Mouse (Mus musculus): ENCODE data around the gene Zfp207. TPM values are rescaled to one million over a fixed set of nuclear protein-coding genes. Genes with fewer than 3 reads are reported as not detected.
"Not testable (repeated sequence)": the region's sequence is repeated elsewhere in the genome, so short reads cannot be mapped to it uniquely, and the experiment has no call there.

Zfp207 gene
- polyA plus RNA-seq (2016; fragmentation: Nextera tagmentation; extraction: Ambion mirVana), result 244 and 296 TPM in 2 replicates

- no peaks in the 10 kb centered on the region for H3K9me3 ChIP-seq
- peak within 1 kb of the TSS; percentile 65 for H3K4me3 ChIP-seq
- H3K27ac ChIP-seq, result peak within 1 kb of the TSS; percentile 96
- H3K36me3 ChIP-seq, result peaks cover 34% of the 10 kb centered on the region
- DNase-seq (ENCODE audit: low spot score), result peak; percentile 97
- under 1% methylated on average over 33 of the region's 33 CpGs for WGBS
- peaks cover 34% of the 10 kb centered on the region for H3K4me1 ChIP-seq (replicated peaks)
- no peaks in the 10 kb centered on the region for H3K27me3 ChIP-seq (ENCODE audit: insufficient read depth, poor library complexity, severe bottlenecking)
These were observed at the start of gene Zfp207 for GRCm38 (mm10) chr11:80383019-80383625. Zfp207 (plus strand) TSS chr11:80383279.

GRCm38 (mm10) chr11:80335609-80336350 is 47.3 kb upstream of the Zfp207 start:
- WGBS, result 1% methylated on average over 7 of the region's 7 CpGs
- Histone ChIP-seq H3K9me3 (no peaks in the 10 kb centered on the region), H3K4me1 (replicated peaks) (peaks cover 33% of the 10 kb centered on the region), H3K27ac (peak overlapping the region; percentile 84), H3K27me3 (ENCODE audit: insufficient read depth, poor library complexity, severe bottlenecking) (peaks cover 14% of the 10 kb centered on the region), H3K4me3 (0 out of 2 replicates have a peak overlapping the region, but pooled peaks have one; percentile 6), H3K36me3 (0 out of 2 replicates have a peak, but pooled peaks cover 15% of the 10 kb centered on the region)
- peak; percentile 85 for DNase-seq (ENCODE audit: low spot score)

- H3K4me3 ChIP-seq, result no peak overlapping the region
- no peaks in the 10 kb centered on the region for H3K9me3 ChIP-seq
- H3K36me3 ChIP-seq, result 0 out of 2 replicates have a peak, but pooled peaks cover 12% of the 10 kb centered on the region
- H3K27ac ChIP-seq, result peak overlapping the region; percentile 84
- peaks cover 33% of the 10 kb centered on the region for H3K4me1 ChIP-seq (replicated peaks)
- 14% methylated on average over 6 of the region's 6 CpGs for WGBS
- no peak for DNase-seq (ENCODE audit: low spot score)
- peaks cover 14% of the 10 kb centered on the region for H3K27me3 ChIP-seq (ENCODE audit: insufficient read depth, poor library complexity, severe bottlenecking)
These were observed 46.7 kb upstream of the Zfp207 start for GRCm38 (mm10) chr11:80336351-80336730.

GRCm38 (mm10) chr11:80342482-80342881 is 40.6 kb upstream of the Zfp207 start:
- 6% methylated on average over 2 of the region's 2 CpGs for WGBS
- no peak for DNase-seq (ENCODE audit: low spot score)
- H3K4me3 ChIP-seq, result no peak overlapping the region
- peaks cover 18% of the 10 kb centered on the region for H3K4me1 ChIP-seq (replicated peaks)
- H3K9me3 ChIP-seq, result no peaks in the 10 kb centered on the region
- H3K27ac ChIP-seq, result no peak overlapping the region
- H3K27me3 ChIP-seq (ENCODE audit: insufficient read depth, poor library complexity, severe bottlenecking), result no peaks in the 10 kb centered on the region
- no peaks in the 10 kb centered on the region for H3K36me3 ChIP-seq

GRCm38 (mm10) chr11:80351832-80352430 is 31.1 kb upstream of the Zfp207 start:
- Histone ChIP-seq H3K27ac (no peak overlapping the region), H3K4me1 (replicated peaks) (no peaks in the 10 kb centered on the region), H3K27me3 (ENCODE audit: insufficient read depth, poor library complexity, severe bottlenecking) (no peaks in the 10 kb centered on the region), H3K36me3 (peaks cover 5% of the 10 kb centered on the region; the same call in 1 of the 2 replicates), H3K9me3 (no peaks in the 10 kb centered on the region), H3K4me3 (no peak overlapping the region)
- peak; percentile 80 for DNase-seq (ENCODE audit: low spot score)
- WGBS, result 80% methylated on average over 5 of the region's 5 CpGs

GRCm38 (mm10) chr11:80354832-80355231 is 28.2 kb upstream of the Zfp207 start:
- Histone ChIP-seq H3K27ac (no peak overlapping the region), H3K27me3 (ENCODE audit: insufficient read depth, poor library complexity, severe bottlenecking) (no peaks in the 10 kb centered on the region), H3K9me3 (no peaks in the 10 kb centered on the region), H3K36me3 (peaks cover 22% of the 10 kb centered on the region), H3K4me1 (replicated peaks) (no peaks in the 10 kb centered on the region), H3K4me3 (no peak overlapping the region)
- DNase-seq (ENCODE audit: low spot score), result no peak
- 35% methylated on average over 4 of the region's 4 CpGs for WGBS

GRCm38 (mm10) chr11:80368949-80369348 is 14.1 kb upstream of the Zfp207 start:
- H3K36me3 ChIP-seq, result peaks cover 91% of the 10 kb centered on the region
- H3K4me3 ChIP-seq, result no peak overlapping the region
- no peaks in the 10 kb centered on the region for H3K27me3 ChIP-seq (ENCODE audit: insufficient read depth, poor library complexity, severe bottlenecking)
- WGBS, result 95% methylated on average over 1 of the region's 1 CpGs
- no peaks in the 10 kb centered on the region for H3K9me3 ChIP-seq
- DNase-seq (ENCODE audit: low spot score), result no peak
- H3K27ac ChIP-seq, result no peak overlapping the region
- H3K4me1 ChIP-seq (replicated peaks), result no peaks in the 10 kb centered on the region

- WGBS, result 84% methylated on average over 4 of the region's 4 CpGs
- Histone ChIP-seq H3K9me3 (no peaks in the 10 kb centered on the region), H3K4me3 (peak overlapping the region; percentile 73), H3K27me3 (ENCODE audit: insufficient read depth, poor library complexity, severe bottlenecking) (no peaks in the 10 kb centered on the region), H3K36me3 (peaks cover 41% of the 10 kb centered on the region), H3K4me1 (replicated peaks) (peaks cover 14% of the 10 kb centered on the region), H3K27ac (no peak overlapping the region)
- DNase-seq (ENCODE audit: low spot score), result no peak
These were observed 6.4 kb upstream of the Zfp207 start for GRCm38 (mm10) chr11:80376651-80377050.

- H3K4me3 ChIP-seq, result peak within 1 kb of the TSS; percentile 73
These were observed 5.2 kb upstream of the Zfp207 start, which contains the start of gene 5730455P16Rik for GRCm38 (mm10) chr11:80377712-80378451. 5730455P16Rik (minus strand) TSS chr11:80378034.

GRCm38 (mm10) chr11:80378452-80379068 is 4.5 kb upstream of the Zfp207 start:
- not testable (repeated sequence) for H3K27me3 ChIP-seq (ENCODE audit: insufficient read depth, poor library complexity, severe bottlenecking); DNase-seq (ENCODE audit: low spot score); H3K9me3 ChIP-seq
- Histone ChIP-seq H3K36me3 (peaks cover 22% of the 10 kb centered on the region), H3K27ac (peak overlapping the region; percentile 94), H3K4me1 (replicated peaks) (peaks cover 20% of the 10 kb centered on the region), H3K4me3 (peak overlapping the region; percentile 73)
- WGBS, result 57% methylated on average over 2 of the region's 2 CpGs

More at GRCm38 (mm10) chr11:80377712-80378451, 5.2 kb upstream of the Zfp207 start, which contains the start of gene 5730455P16Rik:
- Histone ChIP-seq H3K36me3 (peaks cover 29% of the 10 kb centered on the region), H3K9me3 (no peaks in the 10 kb centered on the region), H3K4me1 (replicated peaks) (peaks cover 20% of the 10 kb centered on the region), H3K27me3 (ENCODE audit: insufficient read depth, poor library complexity, severe bottlenecking) (no peaks in the 10 kb centered on the region), H3K27ac (peak within 1 kb of the TSS; percentile 94)
- DNase-seq (ENCODE audit: low spot score), result peak; percentile 86
- WGBS, result 2% methylated on average over 43 of the region's 43 CpGs

GRCm38 (mm10) chr11:80379184-80379583 is 3.9 kb upstream of the Zfp207 start:
- not testable (repeated sequence) for H3K27me3 ChIP-seq (ENCODE audit: insufficient read depth, poor library complexity, severe bottlenecking); H3K9me3 ChIP-seq; DNase-seq (ENCODE audit: low spot score); H3K4me3 ChIP-seq; H3K27ac ChIP-seq
- WGBS, result 96% methylated on average over 7 of the region's 7 CpGs
- Histone ChIP-seq H3K4me1 (replicated peaks) (peaks cover 20% of the 10 kb centered on the region), H3K36me3 (peaks cover 16% of the 10 kb centered on the region)

GRCm38 (mm10) chr11:80382626-80383018 is 457 bp upstream of the Zfp207 start:
- 12% methylated on average over 12 of the region's 12 CpGs for WGBS
- DNase-seq (ENCODE audit: low spot score), result peak; percentile 42
- Histone ChIP-seq H3K4me1 (replicated peaks) (peaks cover 36% of the 10 kb centered on the region), H3K27me3 (ENCODE audit: insufficient read depth, poor library complexity, severe bottlenecking) (no peaks in the 10 kb centered on the region), H3K4me3 (peak overlapping the region; percentile 65), H3K27ac (peak overlapping the region; percentile 96), H3K36me3 (peaks cover 29% of the 10 kb centered on the region), H3K9me3 (no peaks in the 10 kb centered on the region)

Data from hindbrain, embryonic 10.5 days (tissue).